8 mouse cellular contexts compared by ENCODE assay signal in genomic region chr13:14064341-14065027, GRCm38 (mm10). TPM values are rescaled to one million over a fixed set of nuclear protein-coding genes. Genes with fewer than 3 reads are reported as not detected.
DNase-seq lines count a peak whose midpoint lies in the region; ATAC-seq and TF ChIP-seq lines count a peak whose summit lies in the region.

No protein-coding gene starts in this region.

- H3K27me3 ChIP-seq in intestine, postnatal 0 days (replicated peaks; ENCODE audit: control insufficient read depth, insufficient read depth, low read length) = no peaks in the 10 kb centered on the region
- H3K27me3 ChIP-seq in limb, embryonic 14.5 days (ENCODE audit: control insufficient read depth, insufficient read depth, low read length) = no peaks in the 10 kb centered on the region
- H3K27me3 ChIP-seq in midbrain, embryonic 14.5 days (ENCODE audit: control insufficient read depth, insufficient read depth, low read length) = no peaks in the 10 kb centered on the region
- no peaks in the 10 kb centered on the region for H3K27me3 ChIP-seq in stomach, embryonic 14.5 days (ENCODE audit: control insufficient read depth, insufficient read depth, low read length)

- ATAC-seq in frontal cortex, adult (ENCODE audit: low TSS enrichment) = 0 out of 2 replicates have a peak, but pooled peaks have one; percentile 0
- ATAC-seq in granulocyte monocyte progenitor cell, adult 5-6 weeks (replicated peaks; ENCODE audit: poor library complexity, severe bottlenecking) = peak; percentile 12; the same call in 1 of the 2 replicates
- 0 out of 2 replicates have a peak, but pooled peaks have one; percentile 0 for ATAC-seq in intestine, postnatal 0 days
- ATAC-seq in limb, embryonic 14.5 days (ENCODE audit: low FRiP score, low read depth) = no peak
- no peak; the same call in 1 of the 2 replicates for ATAC-seq in midbrain, embryonic 14.5 days (ENCODE audit: low FRiP score, low TSS enrichment)
- ATAC-seq in stomach, embryonic 14.5 days (ENCODE audit: insufficient number of reproducible peaks, insufficient read depth, low FRiP score, low read depth) = no peak

- peak overlapping the region; percentile 100 for H3K4me3 ChIP-seq in intestine, postnatal 0 days (ENCODE audit: low read depth, low read length)
- H3K4me3 ChIP-seq in limb, embryonic 14.5 days (replicated peaks; ENCODE audit: low read length) = peak overlapping the region; percentile 99
- peak overlapping the region; percentile 99 for H3K4me3 ChIP-seq in midbrain, embryonic 14.5 days (replicated peaks; ENCODE audit: low read depth, low read length)
- peak overlapping the region; percentile 99 for H3K4me3 ChIP-seq in stomach, embryonic 14.5 days (ENCODE audit: low read depth, low read length)

- peaks cover 5% of the 10 kb centered on the region for H3K36me3 ChIP-seq in intestine, postnatal 0 days (ENCODE audit: control insufficient read depth, insufficient read depth)
- peaks cover 7% of the 10 kb centered on the region; the same call in 1 of the 2 replicates for H3K36me3 ChIP-seq in limb, embryonic 14.5 days (ENCODE audit: control insufficient read depth, insufficient read depth, low read length)
- peaks cover 17% of the 10 kb centered on the region; the same call in 1 of the 2 replicates for H3K36me3 ChIP-seq in midbrain, embryonic 14.5 days (ENCODE audit: control insufficient read depth, insufficient read depth, low read length)
- H3K36me3 ChIP-seq in stomach, embryonic 14.5 days (ENCODE audit: control insufficient read depth, insufficient read depth, low read length) = peaks cover 2% of the 10 kb centered on the region

- peak overlapping the region; percentile 80 for H3K4me2 ChIP-seq in intestine, postnatal 0 days (replicated peaks; ENCODE audit: low read depth)
- H3K4me2 ChIP-seq in limb, embryonic 14.5 days (replicated peaks; ENCODE audit: low read depth, low read length, severe bottlenecking) = peak overlapping the region; percentile 65
- peak overlapping the region; percentile 78 for H3K4me2 ChIP-seq in midbrain, embryonic 14.5 days (ENCODE audit: low read length)
- H3K4me2 ChIP-seq in stomach, embryonic 14.5 days (replicated peaks; ENCODE audit: low read depth, low read length) = peak overlapping the region; percentile 68

- TF ChIP-seq POLR2A in limb, embryonic 14.5 days (IDR thresholded peaks at IDR 0.05; ENCODE audit: borderline replicate concordance, extremely low read depth, insufficient read depth, insufficient read length) = no peak

- no peak for DNase-seq in frontal cortex, postnatal 25 days (ENCODE audit: low spot score in 2 of 2)
- DNase-seq in cerebellum, postnatal 4 days (ENCODE audit: low spot score in 2 of 2) = peak; percentile 29 to 34
- DNase-seq in limb, embryonic 14.5 days (ENCODE audit: low spot score) = no peak
- peak; percentile 51 for DNase-seq in midbrain, embryonic 14.5 days

- TF ChIP-seq CTCF in intestine, postnatal 0 days (IDR thresholded peaks at IDR 0.05; ENCODE audit: low read depth) = no peak

- H3K27ac ChIP-seq in intestine, postnatal 0 days (ENCODE audit: low read depth, low read length) = peak overlapping the region; percentile 97
- H3K27ac ChIP-seq in limb, embryonic 14.5 days (replicated peaks; ENCODE audit: low read depth, low read length) = peak overlapping the region; percentile 98
- H3K27ac ChIP-seq in midbrain, embryonic 14.5 days (replicated peaks; ENCODE audit: low read depth, low read length) = peak overlapping the region; percentile 97
- peak overlapping the region; percentile 97 for H3K27ac ChIP-seq in stomach, embryonic 14.5 days (ENCODE audit: low read length)

- peak overlapping the region; percentile 98 for H3K9ac ChIP-seq in intestine, postnatal 0 days (ENCODE audit: low read depth, low read length)
- peak overlapping the region; percentile 98 for H3K9ac ChIP-seq in limb, embryonic 14.5 days (ENCODE audit: low read depth, low read length, severe bottlenecking)
- H3K9ac ChIP-seq in midbrain, embryonic 14.5 days (replicated peaks; ENCODE audit: low read length) = peak overlapping the region; percentile 98
- peak overlapping the region; percentile 98 for H3K9ac ChIP-seq in stomach, embryonic 14.5 days (replicated peaks; ENCODE audit: low read depth, low read length)

- WGBS in intestine, postnatal 0 days = under 1% methylated on average over 56 of the region's 65 CpGs
- WGBS in limb, embryonic 14.5 days = 0% methylated on average over 45 of the region's 65 CpGs
- WGBS in midbrain, embryonic 14.5 days = under 1% methylated on average over 64 of the region's 65 CpGs
- WGBS in stomach, embryonic 14.5 days = under 1% methylated on average over 60 of the region's 65 CpGs

- H3K4me1 ChIP-seq in intestine, postnatal 0 days (replicated peaks; ENCODE audit: control insufficient read depth, insufficient read depth, low read length) = peaks cover 2% of the 10 kb centered on the region; the same call in 1 of the 2 replicates
- peaks cover 15% of the 10 kb centered on the region for H3K4me1 ChIP-seq in limb, embryonic 14.5 days (ENCODE audit: control insufficient read depth, insufficient read depth, low read length)
- peaks cover 28% of the 10 kb centered on the region for H3K4me1 ChIP-seq in midbrain, embryonic 14.5 days (ENCODE audit: control insufficient read depth, insufficient read depth, low read length)
- H3K4me1 ChIP-seq in stomach, embryonic 14.5 days (ENCODE audit: control insufficient read depth, insufficient read depth, low read length) = peaks cover 6% of the 10 kb centered on the region; the same call in 1 of the 2 replicates

- no peaks in the 10 kb centered on the region for H3K9me3 ChIP-seq in intestine, postnatal 0 days (ENCODE audit: control insufficient read depth)
- H3K9me3 ChIP-seq in limb, embryonic 14.5 days (ENCODE audit: control insufficient read depth, low read length) = no peaks in the 10 kb centered on the region
- no peaks in the 10 kb centered on the region for H3K9me3 ChIP-seq in midbrain, embryonic 14.5 days (ENCODE audit: control insufficient read depth, low read length)
- no peaks in the 10 kb centered on the region for H3K9me3 ChIP-seq in stomach, embryonic 14.5 days (ENCODE audit: control insufficient read depth, low read depth, low read length)

RNA-seq across cellular contexts. Expression of gene Ggps1, which starts 1.2 kb away (rescaled TPM):
- 16.4 and 24.7 TPM in 2 replicates for total RNA-seq in granulocyte monocyte progenitor cell, adult 5-6 weeks (2014; fragmentation: Nextera tagmentation)
- total RNA-seq in granulocyte monocyte progenitor cell, adult 5-6 weeks (2017) = 18.7 and 27.1 TPM in 2 replicates
- polyA plus RNA-seq in intestine, postnatal 0 days (2015; fragmentation: Nextera tagmentation; extraction: Ambion mirVana) = 31.5 and 32.2 TPM in 2 replicates
- 31.7 and 35.9 TPM in 2 replicates for polyA plus RNA-seq in limb, embryonic 14.5 days (2012; rRNA removed)
- 48.2 and 55.9 TPM in 2 replicates for polyA plus RNA-seq in limb, embryonic 14.5 days (2014; fragmentation: Nextera tagmentation; extraction: Ambion mirVana)
- 75.7 and 97.1 TPM in 2 replicates for polyA plus RNA-seq in midbrain, embryonic 14.5 days (2014; fragmentation: Nextera tagmentation; extraction: Ambion mirVana)
- 56.3 and 61.4 TPM in 2 replicates for polyA plus RNA-seq in stomach, embryonic 14.5 days (2014; fragmentation: Nextera tagmentation; extraction: Ambion mirVana)

RNA-seq across cellular contexts. Expression of gene Arid4b, which starts 1.5 kb away (rescaled TPM):
- total RNA-seq in granulocyte monocyte progenitor cell, adult 5-6 weeks (2014; fragmentation: Nextera tagmentation) = 23.9 and 26.0 TPM in 2 replicates
- total RNA-seq in granulocyte monocyte progenitor cell, adult 5-6 weeks (2017) = 25.4 and 31.8 TPM in 2 replicates
- 25.6 and 34.3 TPM in 2 replicates for polyA plus RNA-seq in intestine, postnatal 0 days (2015; fragmentation: Nextera tagmentation; extraction: Ambion mirVana)
- 23.3 and 25.9 TPM in 2 replicates for polyA plus RNA-seq in limb, embryonic 14.5 days (2012; rRNA removed)
- polyA plus RNA-seq in limb, embryonic 14.5 days (2014; fragmentation: Nextera tagmentation; extraction: Ambion mirVana) = 68.8 and 81.1 TPM in 2 replicates
- 73.8 and 82.4 TPM in 2 replicates for polyA plus RNA-seq in midbrain, embryonic 14.5 days (2014; fragmentation: Nextera tagmentation; extraction: Ambion mirVana)
- polyA plus RNA-seq in stomach, embryonic 14.5 days (2014; fragmentation: Nextera tagmentation; extraction: Ambion mirVana) = 77.6 and 79.2 TPM in 2 replicates

RNA-seq across cellular contexts. Expression of gene Tbce, which starts 25.0 kb away (rescaled TPM):
- 68.9 and 70.4 TPM in 2 replicates for total RNA-seq in granulocyte monocyte progenitor cell, adult 5-6 weeks (2014; fragmentation: Nextera tagmentation)
- 34.0 and 44.5 TPM in 2 replicates for total RNA-seq in granulocyte monocyte progenitor cell, adult 5-6 weeks (2017)
- 25.7 and 26.9 TPM in 2 replicates for polyA plus RNA-seq in intestine, postnatal 0 days (2015; fragmentation: Nextera tagmentation; extraction: Ambion mirVana)
- polyA plus RNA-seq in limb, embryonic 14.5 days (2012; rRNA removed) = 111 and 116 TPM in 2 replicates
- polyA plus RNA-seq in limb, embryonic 14.5 days (2014; fragmentation: Nextera tagmentation; extraction: Ambion mirVana) = 48.4 and 54.7 TPM in 2 replicates
- polyA plus RNA-seq in midbrain, embryonic 14.5 days (2014; fragmentation: Nextera tagmentation; extraction: Ambion mirVana) = 106 and 107 TPM in 2 replicates
- 70.4 and 74.4 TPM in 2 replicates for polyA plus RNA-seq in stomach, embryonic 14.5 days (2014; fragmentation: Nextera tagmentation; extraction: Ambion mirVana)

Comparison
In these comparisons a context has a peak if more than half of its experiments do, and no peak if none do; other contexts are left out.
1. ATAC-seq: peak in frontal cortex, adult (single experiment), granulocyte monocyte progenitor cell, adult 5-6 weeks (single experiment) and intestine, postnatal 0 days (single experiment); none in limb, embryonic 14.5 days (single experiment), midbrain, embryonic 14.5 days (single experiment) and stomach, embryonic 14.5 days (single experiment).
2. DNase-seq: peak in cerebellum, postnatal 4 days (2 of 2) and midbrain, embryonic 14.5 days (single experiment); none in frontal cortex, postnatal 25 days (0 of 2) and limb, embryonic 14.5 days (single experiment).
3. Peak in every context shown above with its lines, with median percentiles within 50 percentile points of each other: H3K27ac ChIP-seq, H3K4me2 ChIP-seq, H3K4me3 ChIP-seq and H3K9ac ChIP-seq.